Mouse (Mus musculus) heart, postnatal 0 days (tissue): ENCODE measurements at regions not wholly inside any gene's neighbourhood (a gene's known extent, or its start where the extent isn't known, plus 50 kb on each side); places are given as distances from the start of the nearest gene placed in this dataset.

Experiments used
- CTCF ChIP-seq: IDR thresholded peaks from 2 replicates; pipeline ENCODE4 v1.5.1; 2016; ENCODE audit warnings: antibody characterized with exemption, control low read depth, low read depth
- EP300 ChIP-seq: IDR thresholded peaks from 2 replicates; pipeline ENCODE4 v1.6.1; 2016; ENCODE audit warnings: antibody characterized with exemption, low read depth

- no peak for TF ChIP-seq CTCF
- TF ChIP-seq EP300 = no peak
Measured at GRCm38 (mm10) chr19:16075026-16075425, 57.6 kb upstream of the Gnaq start.
